Mouse (Mus musculus): Measurements from ENCODE around the gene Acad9. TPM values are rescaled to one million over a fixed set of nuclear protein-coding genes. Genes with fewer than 3 reads are reported as not detected.

Acad9 gene
- total and polyA plus RNA-seq, 3 experiments, result 37.2 to 197 (median 57.0) TPM

- Histone ChIP-seq H3K9ac (ENCODE audit: control insufficient read depth, low read depth, low read length, poor library complexity, severe bottlenecking) (no peak overlapping the region), H3K4me3 (ENCODE audit: control insufficient read depth in 1 of 2, insufficient read depth in 1 of 2, low read depth in 2 of 2, low read length in 2 of 2) (no peak overlapping the region), H3K4me1 (ENCODE audit: control insufficient read depth in 1 of 2, insufficient read depth in 2 of 2, low read length in 2 of 2) (no peaks in the 10 kb centered on the region), H3K27ac (ENCODE audit: control insufficient read depth, low read depth, low read length) (no peak overlapping the region), H3K9me3 (replicated peaks; ENCODE audit: insufficient read depth, low read length) (no peaks in the 10 kb centered on the region), H3K79me2 (ENCODE audit: control insufficient read depth, insufficient read depth, low read length, poor library complexity) (no peaks in the 10 kb centered on the region), H3K27me3 (ENCODE audit: control insufficient read depth in 1 of 2, insufficient read depth in 2 of 2, low read length in 2 of 2) (no peaks in the 10 kb centered on the region), H3K36me3 (ENCODE audit: control insufficient read depth in 1 of 2, insufficient read depth in 2 of 2, low read length in 2 of 2) (peaks cover 0 to 2% of the 10 kb centered on the region in 2 experiments; a peak in 1 of 4 replicates)
- TF ChIP-seq SMC3 (IDR thresholded peaks at IDR 0.05; ENCODE audit: low read depth, low read length) (no peak), HCFC1 (IDR thresholded peaks at IDR 0.05; ENCODE audit: low read depth, low read length) (no peak), USF1 (IDR thresholded peaks at IDR 0.05; ENCODE audit: low read depth, low read length) (no peak), MAX (IDR thresholded peaks at IDR 0.05; ENCODE audit: low read length) (no peak), SIN3A (IDR thresholded peaks at IDR 0.05; ENCODE audit: low read length) (no peak), JUND (IDR thresholded peaks at IDR 0.05; ENCODE audit: low read depth, low read length) (no peak), MAZ (IDR thresholded peaks at IDR 0.05; ENCODE audit: low read depth, low read length) (no peak), MYB (IDR thresholded peaks at IDR 0.05; ENCODE audit: low read depth, low read length) (no peak), POLR2AphosphoS5 (IDR thresholded peaks at IDR 0.05; ENCODE audit: borderline replicate concordance, low read depth, low read length) (no peak), MEF2A (IDR thresholded peaks at IDR 0.05; ENCODE audit: extremely low read depth, insufficient replicate concordance, low read depth, low read length, poor library complexity, severe bottlenecking) (no peak), ZNF384 (IDR thresholded peaks at IDR 0.05; ENCODE audit: low read depth, low read length) (no peak), KAT2A (conservative IDR thresholded peaks at IDR 0.05; ENCODE audit: low read depth, low read length) (no peak)
- no peak for DNase-seq (ENCODE audit: low read depth, low spot score)
Measured at GRCm38 (mm10) chr3:36080741-36081140, 15.0 kb downstream of the Acad9 start.

- Histone ChIP-seq H3K79me2 (ENCODE audit: control insufficient read depth, insufficient read depth, low read length, poor library complexity) (no peaks in the 10 kb centered on the region), H3K4me3 (ENCODE audit: control insufficient read depth in 1 of 2, insufficient read depth in 1 of 2, low read depth in 2 of 2, low read length in 2 of 2) (no peak overlapping the region), H3K27ac (ENCODE audit: control insufficient read depth, low read depth, low read length) (no peak overlapping the region), H3K4me1 (ENCODE audit: control insufficient read depth in 1 of 2, insufficient read depth in 2 of 2, low read length in 2 of 2) (no peaks in the 10 kb centered on the region), H3K9me3 (replicated peaks; ENCODE audit: insufficient read depth, low read length) (no peaks in the 10 kb centered on the region), H3K36me3 (ENCODE audit: control insufficient read depth in 1 of 2, insufficient read depth in 2 of 2, low read length in 2 of 2) (peaks cover 0 to 2% of the 10 kb centered on the region in 2 experiments; a peak in 1 of 4 replicates), H3K9ac (ENCODE audit: control insufficient read depth, low read depth, low read length, poor library complexity, severe bottlenecking) (no peak overlapping the region), H3K27me3 (ENCODE audit: control insufficient read depth in 1 of 2, insufficient read depth in 2 of 2, low read length in 2 of 2) (no peaks in the 10 kb centered on the region)
- no peak for TF ChIP-seq UBTF (IDR thresholded peaks at IDR 0.05; ENCODE audit: borderline replicate concordance, insufficient read depth, low read depth, low read length)
- TF ChIP-seq TAL1 (IDR thresholded peaks at IDR 0.05; ENCODE audit: low read length), result no peak
- no peak for TF ChIP-seq KAT2A (conservative IDR thresholded peaks at IDR 0.05; ENCODE audit: low read depth, low read length)
- no peak for TF ChIP-seq MAX (IDR thresholded peaks at IDR 0.05; ENCODE audit: low read length)
- TF ChIP-seq MAZ (IDR thresholded peaks at IDR 0.05; ENCODE audit: low read depth, low read length), result no peak
- TF ChIP-seq MYB (IDR thresholded peaks at IDR 0.05; ENCODE audit: low read depth, low read length), result no peak
- no peak for TF ChIP-seq GABPA (IDR thresholded peaks at IDR 0.05; ENCODE audit: low read depth, low read length)
- no peak for TF ChIP-seq HCFC1 (IDR thresholded peaks at IDR 0.05; ENCODE audit: low read depth, low read length)
- no peak for TF ChIP-seq E2F4 (IDR thresholded peaks at IDR 0.05; ENCODE audit: borderline replicate concordance, low read depth, low read length)
- TF ChIP-seq ZC3H11A (IDR thresholded peaks at IDR 0.05; ENCODE audit: low read depth, low read length), result no peak
- TF ChIP-seq USF1 (IDR thresholded peaks at IDR 0.05; ENCODE audit: low read depth, low read length), result no peak
- TF ChIP-seq TCF12 (IDR thresholded peaks at IDR 0.05; ENCODE audit: low read depth, low read length), result no peak
- no peak for TF ChIP-seq MXI1 (IDR thresholded peaks at IDR 0.05; ENCODE audit: low read depth, low read length)
- TF ChIP-seq NRF1 (IDR thresholded peaks at IDR 0.05; ENCODE audit: insufficient read depth, low read depth, low read length, poor library complexity, severe bottlenecking), result no peak
- no peak for TF ChIP-seq GATA1 (IDR thresholded peaks at IDR 0.05; ENCODE audit: low read depth, low read length)
- TF ChIP-seq ZMIZ1 (IDR thresholded peaks at IDR 0.05; ENCODE audit: low read depth, low read length), result no peak
- TF ChIP-seq USF2 (IDR thresholded peaks at IDR 0.05; ENCODE audit: borderline replicate concordance in 1 of 2, insufficient read depth in 1 of 2, low read depth in 1 of 2, low read length in 2 of 2), result no peak
- TF ChIP-seq JUND (IDR thresholded peaks at IDR 0.05; ENCODE audit: low read depth, low read length), result no peak
- no peak for TF ChIP-seq POLR2A (IDR thresholded peaks at IDR 0.05; ENCODE audit: control insufficient read depth in 1 of 2, insufficient read depth in 1 of 2, low read depth in 1 of 2, low read length in 2 of 2, poor library complexity in 1 of 2)
- DNase-seq (ENCODE audit: low read depth, low spot score), result no peak
Measured at GRCm38 (mm10) chr3:36082843-36083242, 17.1 kb downstream of the Acad9 start.
